Mouse (Mus musculus) right cerebral cortex, postnatal 14 days (tissue): ENCODE results near the gene Gm21818.
"Not testable (repeated sequence)": the region's sequence is repeated elsewhere in the genome, so short reads cannot be mapped to it uniquely, and the experiment has no call there.

ENCODE experiments used
- DNase-seq: peaks from one replicate; pipeline ENCODE4 v3.0.0; 2022

Gm21818 gene

GRCm38 (mm10) chr13:120172133-120172532 lies at the start of gene Gm21818:
Gene Gm21818, plus strand, starts transcription at chr13:120172433.
- DNase-seq: not testable (repeated sequence)

DNA sequence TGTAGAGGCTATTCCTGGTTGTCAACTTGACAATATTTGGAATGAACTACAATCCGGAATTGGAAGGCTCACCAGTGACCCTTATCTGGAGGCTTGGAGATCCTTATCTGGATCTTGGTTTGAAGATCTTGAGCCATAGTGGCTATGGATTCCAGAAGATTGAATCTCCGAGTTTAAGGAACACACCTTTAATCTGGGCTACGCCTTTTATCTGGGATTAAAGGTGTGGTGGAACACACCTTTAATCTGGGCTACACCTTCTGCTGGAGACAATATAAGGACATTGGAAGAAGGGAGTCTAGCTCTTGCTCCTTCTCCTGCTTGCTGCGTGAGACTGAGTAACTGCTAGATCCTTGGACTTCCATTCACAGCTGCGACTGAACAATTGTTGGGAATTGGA lies 32.3 kb upstream of the Gm21818 start, which contains the start of gene Gm20767:
TSS of gene Gm20767 (plus strand) at position 301 of the 400 bp plus-strand sequence.
- DNase-seq: not testable (repeated sequence)

GRCm38 (mm10) chr13:120142348-120142747 lies 29.9 kb upstream of the Gm21818 start:
- not testable (repeated sequence) for DNase-seq

- DNase-seq: not testable (repeated sequence)
Observed at GRCm38 (mm10) chr13:120149660-120150407, 22.4 kb upstream of the Gm21818 start.

GRCm38 (mm10) chr13:120150589-120150988 lies 21.6 kb upstream of the Gm21818 start:
- DNase-seq: not testable (repeated sequence)

GRCm38 (mm10) chr13:120168301-120168700 lies 3.9 kb upstream of the Gm21818 start:
- not testable (repeated sequence) for DNase-seq

DNA sequence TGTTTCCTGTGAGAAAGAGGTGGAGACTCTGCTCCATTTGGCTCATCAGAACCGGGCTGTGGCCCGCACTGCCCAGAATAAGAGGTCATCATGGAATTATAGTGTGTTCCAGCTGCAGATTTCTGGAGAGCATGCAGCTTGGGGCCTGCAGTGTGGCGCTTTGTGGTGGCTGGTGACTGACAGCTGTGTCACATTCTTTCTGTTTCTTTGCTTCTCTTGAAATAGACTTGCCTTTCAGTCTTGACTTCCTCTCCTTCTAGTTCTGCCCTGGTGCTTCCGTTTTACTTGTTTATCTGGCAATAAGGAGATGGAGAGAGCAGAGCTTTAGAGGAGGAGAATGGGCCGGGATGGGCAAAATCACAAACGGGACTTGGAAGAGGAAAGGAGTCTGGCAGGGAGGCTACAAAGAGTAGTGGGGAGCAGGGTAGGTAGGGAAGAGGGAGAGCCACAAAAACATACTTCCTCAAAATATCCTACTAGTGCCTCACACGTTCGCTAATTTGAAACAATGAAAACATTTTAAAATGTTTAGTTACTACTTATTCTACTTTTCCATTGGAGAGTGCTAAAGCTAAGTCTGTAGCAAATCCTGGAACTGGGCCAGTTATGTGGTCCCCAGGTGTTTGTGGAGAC lies 24.1 kb downstream of the Gm21818 start:
- not testable (repeated sequence) for DNase-seq

- DNase-seq: not testable (repeated sequence)
Observed at GRCm38 (mm10) chr13:120215847-120216246, 43.6 kb downstream of the Gm21818 start, which contains the start of gene Gm21762. Gene Gm21762, minus strand, starts transcription at chr13:120215947.

- not testable (repeated sequence) for DNase-seq
Observed at GRCm38 (mm10) chr13:120220922-120221321, 48.7 kb downstream of the Gm21818 start.

DNA sequence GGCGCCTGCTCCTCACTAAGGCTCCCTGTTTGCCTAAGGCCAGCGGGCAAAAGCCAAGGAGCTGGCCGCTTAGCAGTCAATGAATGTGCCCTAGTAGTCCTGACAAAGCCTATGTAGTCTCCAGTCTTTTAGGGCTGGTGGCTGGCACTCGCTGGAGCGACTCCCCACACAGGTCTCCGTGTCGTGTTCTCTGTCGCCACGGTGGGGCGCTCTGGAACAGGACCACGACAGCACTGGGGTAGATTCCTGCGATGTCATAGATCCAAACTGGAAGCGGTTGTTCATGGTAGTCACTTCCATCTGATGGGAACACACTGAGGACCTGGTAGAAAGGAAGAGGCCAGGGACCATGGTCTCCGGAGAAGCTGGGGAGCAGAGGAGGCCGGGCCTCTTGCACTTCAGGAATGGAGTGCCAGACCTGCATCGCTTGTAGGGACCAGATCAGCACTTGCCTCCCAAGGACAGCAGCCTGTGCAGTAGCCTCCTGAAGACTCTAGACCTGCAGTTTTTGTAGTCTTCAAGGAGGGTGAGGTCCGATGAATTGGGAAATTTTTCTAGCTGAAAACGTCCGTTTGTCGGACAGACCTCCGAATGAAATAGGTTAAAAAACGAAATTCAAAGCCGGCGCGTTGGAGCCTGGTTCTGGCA lies 50.9 kb downstream of the Gm21818 start:
- not testable (repeated sequence) for DNase-seq
